Mouse (Mus musculus) heart, adult 9 months (tissue): Measurements from ENCODE around the gene Anapc2.

Experiments
- DNase-seq, 2 experiments: peaks; one replicate each; pipeline ENCODE4 v3.0.0; 2022; ENCODE audit warnings: low spot score in 2 of 2

Anapc2 gene

GRCm38 (mm10) chr2:25267746-25268309 lies 4.5 kb upstream of the Anapc2 start:
- DNase-seq: no peak

- no peak for DNase-seq
Observed at GRCm38 (mm10) chr2:25272515-25272914, 237 bp downstream of the Anapc2 start.

DNA sequence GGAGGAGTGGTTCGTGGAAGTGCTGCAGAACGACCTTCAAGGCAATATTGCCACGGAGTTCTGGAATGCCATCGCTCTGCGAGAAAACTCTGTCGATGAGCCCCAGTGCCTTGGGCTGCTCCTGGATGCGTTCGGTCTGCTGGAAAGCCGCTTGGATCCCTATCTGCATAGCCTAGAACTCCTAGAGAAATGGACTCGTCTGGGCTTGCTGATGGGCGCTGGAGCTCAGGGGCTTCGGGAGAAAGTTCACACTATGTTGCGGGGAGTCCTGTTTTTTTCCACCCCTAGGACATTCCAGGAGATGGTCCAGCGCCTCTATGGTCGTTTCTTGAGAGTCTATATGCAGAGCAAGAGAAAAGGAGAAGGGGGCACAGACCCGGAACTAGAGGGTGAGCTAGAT lies 732 bp downstream of the Anapc2 start:
- DNase-seq: no peak

DNA sequence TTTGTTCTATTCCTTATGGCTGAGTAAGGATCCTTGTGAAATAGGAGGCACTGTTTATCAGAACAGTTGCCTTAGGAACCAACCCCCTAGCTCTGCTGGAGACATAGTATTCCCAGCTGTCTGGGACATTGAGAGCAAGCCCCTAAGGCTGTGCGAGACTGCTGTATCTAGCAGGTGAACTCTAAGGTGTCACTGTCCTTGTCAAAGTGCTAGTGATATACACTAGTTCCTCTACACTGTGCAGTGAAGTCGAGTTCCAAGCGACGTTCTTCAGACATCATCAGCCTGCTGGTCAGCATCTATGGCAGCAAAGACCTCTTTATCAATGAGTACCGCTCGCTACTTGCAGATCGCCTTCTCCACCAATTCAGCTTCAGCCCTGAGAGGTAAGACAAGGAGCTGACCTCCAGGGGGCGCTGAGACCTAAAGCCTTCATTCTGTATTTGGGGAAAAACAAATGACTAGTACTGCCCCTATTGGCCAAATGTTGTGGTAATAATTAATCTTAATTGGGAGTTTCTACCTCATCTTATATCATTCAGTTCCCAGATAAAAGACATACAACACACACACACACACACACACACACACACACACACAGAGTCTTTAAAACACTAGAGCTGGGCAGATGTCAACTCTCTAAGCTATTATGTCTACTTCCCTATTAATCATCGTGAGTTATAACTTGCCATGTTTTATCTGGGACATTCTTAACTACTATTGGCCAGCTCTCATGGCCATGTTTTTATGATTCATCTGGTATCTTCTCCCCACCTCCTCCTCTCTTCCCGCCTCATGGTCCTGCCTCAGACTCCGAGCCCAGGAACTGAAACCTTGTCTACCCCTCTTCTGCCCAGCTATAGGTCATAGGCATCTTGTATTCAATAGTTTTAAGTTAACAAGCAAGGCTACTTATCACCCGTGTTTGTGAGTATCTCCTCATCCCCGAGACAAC lies 6.9 kb downstream of the Anapc2 start:
- peak in 1 of 2 experiments; percentile 66 for DNase-seq

DNA sequence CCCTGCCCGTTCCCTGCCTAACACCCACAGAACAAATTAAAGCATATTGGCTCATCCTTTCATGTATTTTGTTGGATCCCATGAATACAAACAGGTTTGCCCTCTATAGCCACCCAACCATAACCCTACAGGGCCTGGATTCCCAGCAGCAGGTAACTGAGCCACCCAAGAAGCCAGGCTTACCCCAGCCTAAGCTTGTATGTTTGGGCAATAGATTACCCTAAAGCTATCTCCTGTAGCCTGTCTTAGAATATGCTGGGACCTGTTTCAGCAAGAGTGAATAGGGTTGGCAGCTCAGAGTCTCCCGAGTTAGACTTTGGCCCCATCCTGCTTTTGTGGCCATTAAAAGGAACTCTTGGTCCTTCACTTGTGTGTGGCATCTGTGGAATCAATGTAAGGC lies 13.3 kb downstream of the Anapc2 start:
- no peak for DNase-seq

DNA sequence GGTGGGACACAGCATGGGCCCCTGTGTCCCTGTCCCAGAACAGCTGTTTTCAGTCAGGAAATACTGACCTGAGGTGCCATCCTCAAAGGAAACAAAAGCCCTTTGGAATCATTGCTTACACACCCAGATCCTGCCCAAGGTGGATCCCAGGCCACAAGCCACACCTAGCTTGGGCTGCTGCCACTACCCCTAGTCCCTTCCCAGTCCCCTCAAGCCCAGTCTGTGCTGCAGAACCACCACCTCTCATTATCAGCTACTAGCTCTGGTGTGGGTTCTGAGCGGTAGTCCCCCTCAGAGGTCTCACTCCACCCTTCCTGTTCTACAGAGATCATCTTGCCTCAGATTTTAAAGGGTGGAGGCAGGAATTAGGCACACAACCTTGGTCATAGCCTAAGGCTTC lies 14.0 kb downstream of the Anapc2 start:
- DNase-seq: no peak

GRCm38 (mm10) chr2:25286837-25287636 lies 14.8 kb downstream of the Anapc2 start:
- no peak for DNase-seq

DNA sequence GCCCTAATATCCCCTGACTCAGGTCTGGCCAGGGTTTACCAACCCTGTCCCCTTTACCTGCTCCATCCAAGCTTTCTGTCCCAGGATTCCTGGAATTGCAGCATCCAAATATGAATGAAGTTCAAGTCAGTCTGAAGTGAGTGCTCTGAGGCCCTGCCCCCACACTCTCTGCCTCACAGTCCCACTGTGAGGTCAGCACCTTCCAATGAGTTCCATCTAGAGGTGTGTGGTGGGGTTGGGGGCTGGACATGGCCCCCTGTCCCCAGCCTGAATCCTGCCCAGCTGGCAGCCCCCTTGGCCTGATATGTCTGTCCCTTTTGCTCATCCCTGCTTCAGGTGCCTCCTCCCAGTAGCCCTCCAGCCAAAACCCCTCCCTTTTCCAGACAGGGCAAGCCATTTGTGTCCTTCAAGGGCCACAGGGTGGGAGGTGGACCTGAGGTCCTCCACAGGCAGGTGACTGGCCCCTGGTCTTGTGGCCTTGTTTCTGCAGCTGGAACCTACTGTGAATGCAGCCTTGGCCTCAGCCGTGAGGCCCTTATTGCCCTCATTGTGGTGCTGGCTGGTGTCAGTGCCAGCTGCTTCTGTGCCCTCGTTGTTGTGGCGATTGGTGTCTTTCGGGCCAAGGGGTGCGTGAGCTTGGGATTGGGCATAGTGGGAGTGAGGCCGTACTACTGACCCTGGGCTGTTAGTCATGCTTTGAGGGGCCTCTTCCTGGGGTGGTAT lies 15.8 kb downstream of the Anapc2 start, which contains the start of gene Tmem210:
Tmem210 (plus strand) TSS at position 219 of the 723 bp plus-strand sequence.
- no peak for DNase-seq

DNA sequence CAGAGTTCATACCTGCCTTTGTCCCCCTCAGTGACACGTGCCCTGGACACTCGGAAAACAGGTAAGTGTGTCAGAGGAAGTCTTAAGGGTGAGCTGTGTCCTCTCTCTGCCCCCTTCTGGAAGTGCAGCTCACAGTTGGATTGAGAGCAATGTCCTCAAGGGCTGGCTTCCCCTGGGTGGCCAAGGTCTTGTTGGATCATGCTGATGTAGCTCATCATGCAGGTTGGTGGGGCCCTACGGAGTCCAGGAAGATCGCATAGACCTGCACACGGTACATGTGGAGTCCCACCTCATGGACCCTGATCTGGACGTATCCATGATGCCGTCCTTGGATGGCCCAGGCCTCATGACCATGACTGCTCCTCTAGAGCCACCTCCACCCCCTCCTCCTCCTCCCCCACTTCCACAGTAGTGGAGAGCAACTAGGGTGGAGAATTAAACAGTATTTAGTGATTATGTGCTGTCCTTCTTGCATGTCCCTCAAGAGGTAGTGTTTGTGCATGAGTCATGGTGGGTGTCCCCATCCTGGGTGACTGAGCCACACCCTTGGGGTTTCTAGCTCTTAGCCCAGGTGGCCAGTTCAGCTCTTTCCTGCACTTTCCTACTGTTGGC lies 16.6 kb downstream of the Anapc2 start:
- no peak for DNase-seq

DNA sequence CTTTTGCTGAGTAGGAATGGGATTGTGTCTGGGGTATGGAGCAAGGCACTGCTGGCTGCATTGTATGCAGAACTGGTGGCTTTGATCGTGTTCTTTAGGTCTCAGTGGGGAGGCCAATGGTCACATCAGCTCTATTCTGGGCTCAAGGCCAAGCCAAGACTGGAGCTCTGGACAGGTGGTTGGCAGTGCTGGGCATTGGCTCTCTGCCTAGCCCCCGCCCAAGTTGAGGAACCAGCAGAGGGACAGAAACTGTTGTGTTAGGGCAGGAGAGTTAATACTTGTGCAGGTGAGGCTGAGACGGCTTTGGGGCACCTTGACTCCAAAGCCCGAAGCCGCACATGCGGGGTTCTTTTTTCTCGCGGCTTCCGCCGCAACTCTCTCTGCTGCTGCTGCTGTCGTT lies 17.4 kb downstream of the Anapc2 start, which contains the start of gene Lrrc26:
Lrrc26 (plus strand) TSS at position 265 of the 400 bp plus-strand sequence.
- DNase-seq: no peak

- no peak for DNase-seq
Observed at GRCm38 (mm10) chr2:25290101-25290815, 18.0 kb downstream of the Anapc2 start.

DNA sequence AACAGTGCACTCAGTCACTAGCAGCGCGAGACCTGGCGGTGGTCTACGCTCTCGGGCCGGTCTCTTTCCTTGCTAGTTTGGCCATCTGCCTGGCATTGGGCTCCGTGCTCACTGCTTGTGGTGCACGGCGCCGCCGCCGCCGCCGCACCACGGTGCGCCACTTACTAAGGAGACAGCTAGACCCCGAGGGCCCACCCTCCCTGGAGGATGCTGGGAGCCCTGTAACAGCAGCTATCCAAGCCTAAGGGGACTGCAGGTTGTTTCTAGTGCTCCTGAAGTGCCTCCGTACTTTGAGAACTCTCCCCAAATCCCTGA lies 18.5 kb downstream of the Anapc2 start:
- DNase-seq: no peak

DNA sequence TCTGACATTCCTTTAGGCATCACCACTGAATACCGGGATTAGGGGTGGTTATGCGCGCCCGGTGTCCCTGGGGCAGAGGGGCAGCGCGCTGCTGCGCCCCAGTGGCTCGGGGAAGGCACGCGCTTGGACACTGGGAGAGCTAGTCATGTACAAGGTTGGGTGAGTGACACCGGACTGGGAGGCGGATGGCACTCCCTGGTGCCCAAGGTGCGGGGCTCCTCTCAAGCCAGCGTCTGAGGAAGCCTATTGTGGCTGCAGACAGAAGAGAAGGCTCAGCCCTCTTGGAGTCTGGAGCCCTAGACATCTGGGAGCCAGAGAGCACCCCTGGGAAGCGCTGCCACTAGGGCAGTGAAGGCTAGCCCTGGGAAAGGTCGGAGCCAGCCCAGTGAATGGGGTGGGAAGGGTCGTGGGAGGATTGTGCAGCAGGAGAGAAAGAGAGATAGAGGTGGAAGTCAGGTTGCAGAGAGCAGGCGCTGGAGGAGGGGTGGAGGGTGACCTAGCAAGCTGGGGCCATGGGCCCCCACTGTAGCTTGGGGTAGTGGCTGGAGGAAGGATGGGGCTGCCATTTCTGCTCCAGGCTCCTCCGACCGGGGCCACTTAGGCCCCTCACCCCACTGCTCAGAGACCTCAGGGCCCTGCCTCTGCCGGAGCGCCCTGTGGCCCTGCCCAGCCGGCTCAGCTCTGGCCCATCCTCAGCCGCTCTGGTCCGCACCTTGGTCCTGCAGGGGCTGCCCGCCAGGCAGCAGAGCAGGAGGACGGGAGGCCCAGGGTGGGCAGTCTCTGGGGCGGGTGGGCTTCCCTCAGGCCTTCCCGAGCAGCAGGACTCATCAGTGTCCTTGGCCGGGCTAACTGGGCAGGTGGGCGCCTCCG lies 19.1 kb downstream of the Anapc2 start:
- DNase-seq: no peak

DNA sequence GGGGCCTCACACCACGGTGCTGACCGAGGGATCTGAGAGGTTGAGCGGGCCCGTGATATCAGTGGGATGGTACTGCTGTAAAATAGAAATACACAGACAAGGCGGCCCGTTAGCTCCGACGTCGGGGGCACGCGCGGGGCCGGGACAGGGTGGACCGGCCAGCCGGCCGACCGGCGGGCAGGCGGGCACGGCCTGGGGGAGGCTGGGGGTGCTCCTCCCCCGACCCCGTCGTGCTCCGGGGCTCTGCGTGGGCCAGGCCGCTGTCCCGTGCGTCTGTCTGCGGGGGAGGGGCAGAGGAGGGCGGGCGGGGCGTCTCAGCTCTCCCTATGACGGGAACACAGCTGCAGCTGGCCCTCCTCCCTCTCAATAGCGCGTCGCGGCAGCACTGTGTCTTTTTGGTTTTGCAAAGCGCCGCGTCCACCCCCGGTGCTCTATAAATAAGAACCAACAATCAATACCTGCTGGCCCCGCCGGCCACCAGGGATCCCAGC lies 19.8 kb downstream of the Anapc2 start:
- DNase-seq: peak in 1 of 2 experiments; percentile 29

- DNase-seq: peak in 1 of 2 experiments; percentile 70
Observed at GRCm38 (mm10) chr2:25292856-25293255, 20.6 kb downstream of the Anapc2 start.

- DNase-seq: no peak
Observed at GRCm38 (mm10) chr2:25293706-25294105, 21.4 kb downstream of the Anapc2 start.

- DNase-seq: no peak
Observed at GRCm38 (mm10) chr2:25297093-25297492, 24.8 kb downstream of the Anapc2 start.

DNA sequence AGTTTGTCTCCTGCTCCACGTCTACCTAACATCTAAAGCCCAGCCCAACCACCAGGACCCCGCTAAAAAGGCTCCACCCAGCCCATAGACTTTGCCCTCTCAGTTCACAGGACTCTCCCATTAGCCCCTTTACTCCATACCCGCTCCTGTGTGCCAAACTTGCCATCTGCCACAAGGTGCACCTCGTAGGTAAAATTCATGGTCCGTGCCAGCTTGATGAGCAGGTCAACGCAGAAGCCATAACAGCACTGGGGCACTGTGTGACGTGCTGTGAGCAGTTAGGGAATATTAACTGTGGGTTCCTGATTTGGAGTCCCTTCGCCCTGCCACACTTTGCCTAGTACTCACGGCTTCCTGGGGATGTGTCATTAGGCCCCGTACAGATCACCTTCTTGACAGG lies 25.8 kb downstream of the Anapc2 start:
- DNase-seq: no peak

DNA sequence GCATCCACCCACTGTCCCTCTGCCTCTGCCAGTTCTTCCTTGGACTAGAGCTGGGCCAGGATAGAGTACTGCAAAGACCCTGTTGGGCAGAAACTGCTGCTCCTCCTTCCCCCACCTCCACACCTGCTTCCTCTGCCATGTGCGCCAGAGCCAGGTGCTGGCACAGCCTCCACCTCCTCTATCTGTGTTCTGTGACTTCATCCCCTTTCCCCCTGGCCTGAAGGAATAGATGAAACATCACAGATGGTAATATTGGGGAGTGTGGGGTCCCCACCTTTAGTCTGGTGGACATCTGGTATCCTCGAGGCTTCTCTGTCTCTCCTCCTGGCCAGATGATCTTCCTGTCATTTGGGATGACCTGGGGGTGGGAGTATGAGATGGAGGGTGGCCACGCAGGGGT lies 31.2 kb downstream of the Anapc2 start:
- DNase-seq: no peak
